Mouse (Mus musculus): ENCODE measurements around the gene 2010111I01Rik. TPM values are rescaled to one million over a fixed set of nuclear protein-coding genes. Genes with fewer than 3 reads are reported as not detected.
A peak's percentile ranks its signal among the peaks of the same experiment; 100 is the strongest.
"Not testable (repeated sequence)": the region's sequence is repeated elsewhere in the genome, so short reads cannot be mapped to it uniquely, and the experiment has no call there.

2010111I01Rik gene
- polyA plus RNA-seq, 1 experiment = 123 TPM

DNA sequence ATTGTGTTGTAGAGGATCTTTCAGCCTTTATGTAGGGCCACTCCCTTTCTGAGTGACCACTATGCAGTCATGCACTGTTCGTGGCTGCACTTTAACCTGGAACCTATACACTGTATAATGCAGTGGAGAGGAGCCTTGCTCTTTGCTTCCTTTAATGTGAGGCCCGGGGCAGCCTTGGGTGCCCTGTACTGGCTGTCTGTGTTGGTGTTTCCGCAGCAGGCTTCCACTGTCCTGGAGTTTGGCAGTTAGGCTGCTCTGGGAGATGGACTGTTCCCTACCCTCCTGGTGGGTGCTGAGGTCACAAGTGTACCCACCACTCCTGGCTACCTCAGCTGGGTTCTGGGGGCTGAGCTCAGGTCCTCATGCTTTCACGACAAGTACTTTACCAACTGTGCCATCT, 14.1 kb downstream of the 2010111I01Rik start:
- TF ChIP-seq POLR2A (IDR thresholded peaks at IDR 0.05; ENCODE audit: borderline replicate concordance, low read depth, low read length) (no peak), CTCF (IDR thresholded peaks at IDR 0.05; ENCODE audit: low read depth, low read length) (no peak)
- H3K4me3 ChIP-seq (ENCODE audit: insufficient read depth, low read length) = no peak overlapping the region
- peaks cover 11% of the 10 kb centered on the region for H3K4me1 ChIP-seq (ENCODE audit: control insufficient read depth, insufficient read depth, low read length)
- H3K27ac ChIP-seq (ENCODE audit: insufficient read depth, low read depth, low read length) = no peak overlapping the region

DNA sequence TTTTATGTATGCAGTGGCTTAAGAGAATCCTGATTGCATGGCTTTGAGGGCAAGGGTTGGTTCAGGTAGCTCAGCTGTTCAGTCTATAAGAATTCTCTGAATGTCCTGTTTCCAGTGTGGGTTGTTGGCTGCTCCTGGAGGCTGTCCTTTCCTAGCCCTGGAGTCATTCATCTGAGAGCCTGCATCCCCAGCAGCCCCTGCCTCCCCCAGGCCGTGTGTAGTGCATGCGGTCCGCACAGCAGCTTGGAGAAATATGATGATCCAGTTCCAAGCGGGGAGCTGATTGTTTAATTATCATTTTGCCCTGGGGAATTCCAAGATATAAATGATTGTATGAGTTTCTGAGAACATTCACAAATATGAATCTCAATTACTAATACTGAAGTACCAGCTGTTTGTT, 14.5 kb downstream of the 2010111I01Rik start:
- no peak overlapping the region for H3K4me3 ChIP-seq (ENCODE audit: insufficient read depth, low read length)
- H3K4me1 ChIP-seq (ENCODE audit: control insufficient read depth, insufficient read depth, low read length) = peaks cover 11% of the 10 kb centered on the region
- no peak for TF ChIP-seq CTCF (IDR thresholded peaks at IDR 0.05; ENCODE audit: low read depth, low read length)
- no peak overlapping the region for H3K27ac ChIP-seq (ENCODE audit: insufficient read depth, low read depth, low read length)

DNA sequence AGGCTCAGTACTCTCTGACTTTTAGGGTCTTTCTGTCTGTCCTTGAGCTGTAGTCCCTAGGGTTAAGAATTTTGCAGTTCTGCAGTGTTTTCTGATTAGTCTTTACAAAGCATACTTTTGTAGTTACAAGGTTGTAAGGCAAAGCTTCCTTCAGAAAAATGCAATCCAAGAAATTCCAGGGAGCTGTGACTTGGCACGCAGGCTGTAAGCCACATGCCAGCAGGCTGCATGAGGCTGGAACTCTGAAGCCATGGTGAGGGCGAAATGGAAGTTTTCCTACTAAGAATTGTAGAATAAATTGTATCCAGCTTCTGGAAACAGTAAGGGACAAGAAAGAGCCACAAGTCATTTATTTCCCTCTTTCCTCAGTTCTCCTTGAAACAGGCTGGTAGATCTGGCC, 15.4 kb downstream of the 2010111I01Rik start:
- H3K4me1 ChIP-seq (ENCODE audit: control insufficient read depth, insufficient read depth, low read length) = peaks cover 11% of the 10 kb centered on the region
- no peak overlapping the region for H3K4me3 ChIP-seq (ENCODE audit: insufficient read depth, low read length)
- no peak overlapping the region for H3K27ac ChIP-seq (ENCODE audit: insufficient read depth, low read depth, low read length)

GRCm38 (mm10) chr13:62984485-62984884, 19.8 kb downstream of the 2010111I01Rik start:
- TF ChIP-seq CTCF (IDR thresholded peaks at IDR 0.05; ENCODE audit: low read depth, low read length) (no peak), POLR2A (IDR thresholded peaks at IDR 0.05; ENCODE audit: borderline replicate concordance, low read depth, low read length) (no peak)
- no peak overlapping the region for H3K27ac ChIP-seq (ENCODE audit: insufficient read depth, low read depth, low read length)
- H3K4me3 ChIP-seq (ENCODE audit: insufficient read depth, low read length) = no peak overlapping the region
- no peaks in the 10 kb centered on the region for H3K4me1 ChIP-seq (ENCODE audit: control insufficient read depth, insufficient read depth, low read length)

More for the DNA sequence above, 15.4 kb downstream of the 2010111I01Rik start:
- TF ChIP-seq CTCF (IDR thresholded peaks at IDR 0.05; ENCODE audit: low read depth, low read length) = no peak
- no peak for TF ChIP-seq POLR2A (IDR thresholded peaks at IDR 0.05; ENCODE audit: borderline replicate concordance, low read depth, low read length)

DNA sequence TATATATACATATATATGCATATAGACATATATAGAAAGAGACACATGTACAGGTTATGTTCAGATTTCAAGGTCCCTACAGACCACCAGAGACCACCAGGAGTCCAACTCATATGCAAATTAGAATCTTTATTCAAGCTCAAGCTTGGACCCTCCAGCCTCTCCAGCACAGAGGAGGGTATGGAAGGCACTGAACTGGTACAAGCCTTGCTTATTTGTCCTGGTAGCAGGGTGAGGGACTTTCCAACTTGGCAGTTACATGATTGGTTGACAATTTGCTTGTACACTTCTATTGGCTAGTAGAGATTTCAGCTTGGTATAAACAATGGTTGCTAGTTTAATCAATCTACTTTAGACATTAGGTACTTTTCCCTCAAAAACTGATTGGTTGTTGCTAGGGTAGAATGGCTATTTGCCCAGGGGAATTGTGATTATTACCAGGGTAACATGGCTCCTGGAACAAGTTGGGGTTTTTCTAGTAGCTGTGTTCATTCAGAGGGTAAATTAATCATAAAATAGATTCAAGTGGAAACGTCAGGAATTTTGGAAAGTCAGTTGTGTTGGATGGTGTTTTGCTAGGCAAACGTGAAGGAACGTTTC, 25.3 kb downstream of the 2010111I01Rik start:
- Histone ChIP-seq H3K4me1 (ENCODE audit: control insufficient read depth, insufficient read depth, low read length) (no peaks in the 10 kb centered on the region), H3K27ac (ENCODE audit: insufficient read depth, low read depth, low read length) (no peak overlapping the region), H3K4me3 (ENCODE audit: insufficient read depth, low read length) (no peak overlapping the region)
- TF ChIP-seq POLR2A (IDR thresholded peaks at IDR 0.05; ENCODE audit: borderline replicate concordance, low read depth, low read length) = no peak
- no peak for TF ChIP-seq CTCF (IDR thresholded peaks at IDR 0.05; ENCODE audit: low read depth, low read length)

DNA sequence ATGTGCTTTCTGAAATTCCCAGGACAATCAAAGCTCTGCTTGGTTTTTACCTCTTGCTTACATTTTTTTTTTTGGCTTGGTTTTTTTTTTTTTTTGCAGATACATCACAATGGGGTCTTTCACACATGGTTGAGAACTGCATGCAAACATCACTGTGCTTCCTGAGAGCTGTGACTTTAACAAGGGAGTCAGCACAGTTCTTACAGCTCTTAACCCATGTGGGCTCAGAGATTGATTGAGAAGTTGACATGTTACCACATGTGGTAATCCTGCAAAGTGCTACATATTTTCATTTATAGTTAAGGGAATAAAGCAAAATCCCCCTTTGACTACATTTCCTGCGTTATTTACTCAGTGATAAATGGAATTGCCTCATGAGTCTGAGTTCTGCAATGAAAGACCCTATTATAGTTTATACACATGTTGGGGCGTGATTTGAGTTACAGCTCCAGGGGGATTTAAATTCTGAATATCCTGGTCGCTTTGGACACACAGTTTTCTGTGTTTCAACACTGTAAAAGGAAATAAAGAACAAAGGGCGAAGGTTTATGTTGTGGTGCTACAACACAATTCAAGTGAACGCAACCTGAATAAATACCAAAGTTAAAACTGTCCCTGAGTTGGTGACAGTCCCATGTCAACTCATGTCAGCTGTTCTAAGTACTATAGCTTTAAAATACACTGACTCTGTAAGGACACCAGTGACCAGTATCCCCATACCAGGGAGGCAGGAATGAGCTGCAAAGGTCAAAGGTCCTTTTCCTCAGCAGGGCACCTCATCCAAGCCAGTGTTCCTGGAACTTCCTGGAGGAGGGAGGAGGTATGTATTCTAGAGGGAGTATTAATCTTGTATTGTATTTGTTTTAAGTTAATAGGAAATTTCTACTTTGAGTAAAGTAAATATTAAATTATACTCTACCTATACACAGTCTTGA, 29.1 kb downstream of the 2010111I01Rik start:
- TF ChIP-seq POLR2A (IDR thresholded peaks at IDR 0.05; ENCODE audit: borderline replicate concordance, low read depth, low read length) (no peak), CTCF (IDR thresholded peaks at IDR 0.05; ENCODE audit: low read depth, low read length) (no peak)
- no peak overlapping the region for H3K4me3 ChIP-seq (ENCODE audit: insufficient read depth, low read length)
- no peaks in the 10 kb centered on the region for H3K4me1 ChIP-seq (ENCODE audit: control insufficient read depth, insufficient read depth, low read length)
- no peak overlapping the region for H3K27ac ChIP-seq (ENCODE audit: insufficient read depth, low read depth, low read length)

- no peak for TF ChIP-seq POLR2A (IDR thresholded peaks at IDR 0.05; ENCODE audit: borderline replicate concordance, low read depth, low read length)
- TF ChIP-seq CTCF (IDR thresholded peaks at IDR 0.05; ENCODE audit: low read depth, low read length) = no peak
- H3K4me1 ChIP-seq (ENCODE audit: control insufficient read depth, insufficient read depth, low read length) = no peaks in the 10 kb centered on the region
- no peak overlapping the region for H3K27ac ChIP-seq (ENCODE audit: insufficient read depth, low read depth, low read length)
- no peak overlapping the region for H3K4me3 ChIP-seq (ENCODE audit: insufficient read depth, low read length)
These were observed 32.1 kb downstream of the 2010111I01Rik start for GRCm38 (mm10) chr13:62996767-62997166.

- not testable (repeated sequence) for H3K4me3 ChIP-seq (ENCODE audit: insufficient read depth, low read length)
- Histone ChIP-seq H3K27ac (ENCODE audit: insufficient read depth, low read depth, low read length) (peak overlapping the region; percentile 70), H3K4me1 (ENCODE audit: control insufficient read depth, insufficient read depth, low read length) (peaks cover 16% of the 10 kb centered on the region)
These were observed 42.8 kb downstream of the 2010111I01Rik start for GRCm38 (mm10) chr13:63007491-63007890.

- Histone ChIP-seq H3K27ac (ENCODE audit: insufficient read depth, low read depth, low read length) (no peak overlapping the region), H3K4me3 (ENCODE audit: insufficient read depth, low read length) (no peak overlapping the region), H3K4me1 (ENCODE audit: control insufficient read depth, insufficient read depth, low read length) (peaks cover 21% of the 10 kb centered on the region)
- TF ChIP-seq POLR2A (IDR thresholded peaks at IDR 0.05; ENCODE audit: borderline replicate concordance, low read depth, low read length) (no peak), CTCF (IDR thresholded peaks at IDR 0.05; ENCODE audit: low read depth, low read length) (no peak)
These were observed 45.8 kb downstream of the 2010111I01Rik start for GRCm38 (mm10) chr13:63010345-63011090.

DNA sequence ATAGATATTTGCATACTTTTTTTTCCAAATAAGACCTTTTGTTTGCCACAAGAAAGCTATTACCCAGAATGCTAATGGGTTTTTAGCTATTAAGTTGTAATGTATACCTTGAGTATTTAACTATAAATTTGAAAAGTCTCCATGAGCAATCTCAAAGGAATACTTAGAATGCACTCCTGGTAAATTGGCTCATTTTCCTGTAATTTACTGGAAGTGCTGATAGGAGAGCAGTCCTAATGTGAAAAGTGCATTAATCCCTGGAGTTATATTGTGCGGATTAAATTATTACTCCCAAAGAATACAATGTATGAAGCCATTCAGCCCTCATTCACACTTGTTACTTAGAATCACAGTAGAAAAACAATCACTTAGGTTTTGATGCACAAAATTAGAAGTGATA, 49.7 kb downstream of the 2010111I01Rik start:
- TF ChIP-seq CTCF (IDR thresholded peaks at IDR 0.05; ENCODE audit: low read depth, low read length) = no peak
- TF ChIP-seq POLR2A (IDR thresholded peaks at IDR 0.05; ENCODE audit: borderline replicate concordance, low read depth, low read length) = no peak
- Histone ChIP-seq H3K27ac (ENCODE audit: insufficient read depth, low read depth, low read length) (no peak overlapping the region), H3K4me1 (ENCODE audit: control insufficient read depth, insufficient read depth, low read length) (peaks cover 15% of the 10 kb centered on the region), H3K4me3 (ENCODE audit: insufficient read depth, low read length) (no peak overlapping the region)

Measured in bone marrow macrophage, adult 2 months (primary cell).